Comparison of ENCODE assay signal across 12 mouse cellular contexts in the genomic region with DNA sequence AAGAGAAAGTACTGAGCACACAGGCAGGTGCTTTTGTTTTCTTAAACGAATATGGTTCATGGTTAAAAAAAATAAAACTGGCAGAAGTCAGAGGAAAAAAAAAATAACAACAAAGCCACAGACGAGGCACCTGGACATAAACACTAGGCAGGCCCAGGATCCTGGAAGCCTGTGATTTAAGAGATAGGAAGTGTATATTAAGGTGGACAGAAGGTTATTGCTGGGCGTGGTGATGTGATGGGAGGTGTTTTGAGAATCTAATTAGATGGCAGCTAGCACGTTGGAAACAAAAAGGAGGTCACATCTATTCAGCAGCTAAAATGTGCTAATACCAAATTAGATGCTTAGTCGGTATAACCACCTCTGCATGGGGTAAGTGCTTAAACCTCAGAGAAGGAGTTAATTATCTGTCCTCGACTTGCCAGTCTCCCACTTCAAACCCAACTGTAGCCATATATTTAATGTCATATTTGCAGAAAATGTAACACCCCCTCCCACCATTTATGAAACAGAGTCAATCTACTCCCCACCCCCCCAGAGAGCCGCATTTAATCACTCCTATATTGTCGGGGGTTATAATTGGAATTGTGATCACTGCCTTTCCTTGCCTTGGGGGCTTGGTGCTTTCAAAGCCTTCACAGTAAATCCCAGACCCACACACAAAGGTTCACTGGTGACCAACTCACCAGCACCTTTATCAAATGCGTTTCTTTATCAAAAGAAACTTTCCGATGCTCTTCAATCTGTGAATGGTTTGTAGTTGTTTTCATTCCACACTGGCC.
DNase-seq lines count a peak whose midpoint lies in the region; ATAC-seq lines count a peak whose summit lies in the region.
"Had no signal": no experiment of that assay in that cellular context is flagged by ENCODE, and none has a peak within 500 bp of the region (broad histone marks: within the 10 kb centered on the region; RNA-seq: fewer than 3 reads in every experiment).

No protein-coding gene starts in this region.

- no peak overlapping the region for H3K9ac ChIP-seq in kidney, embryonic 15.5 days
- H3K9ac ChIP-seq in forebrain, embryonic 16.5 days (replicated peaks; ENCODE audit: low read depth, low read length), result no peak overlapping the region
- H3K9ac ChIP-seq in midbrain, embryonic 12.5 days (replicated peaks), result no peak overlapping the region

- intact Hi-C loops in gastrocnemius, postnatal 14 days (cut with DNase I; ENCODE audit: low total_unique reads), result loop anchor here (5.0 kb wide), 1 partner anchor 231 kb away; no protein-coding TSS in a partner anchor

- H3K4me1 ChIP-seq in kidney, embryonic 15.5 days, result peaks cover 17% of the 10 kb centered on the region
- H3K4me1 ChIP-seq in forebrain, embryonic 16.5 days (replicated peaks; ENCODE audit: control insufficient read depth, insufficient read depth, low read length), result peaks cover 20% of the 10 kb centered on the region
- H3K4me1 ChIP-seq in midbrain, embryonic 12.5 days, result peaks cover 28% of the 10 kb centered on the region

- no peaks in the 10 kb centered on the region for H3K27me3 ChIP-seq in kidney, embryonic 15.5 days
- no peaks in the 10 kb centered on the region for H3K27me3 ChIP-seq in forebrain, embryonic 16.5 days (replicated peaks; ENCODE audit: control insufficient read depth, insufficient read depth, low read length)
- H3K27me3 ChIP-seq in midbrain, embryonic 12.5 days, result no peaks in the 10 kb centered on the region

- 0 out of 2 replicates have a peak overlapping the region, but pooled peaks have one; percentile 27 for H3K27ac ChIP-seq in kidney, embryonic 15.5 days
- no peak overlapping the region for H3K27ac ChIP-seq in forebrain, embryonic 16.5 days (ENCODE audit: low read length)
- no peak overlapping the region; the same call in 1 of the 2 replicates for H3K27ac ChIP-seq in midbrain, embryonic 12.5 days (replicated peaks)
- H3K27ac ChIP-seq: macrophage had no signal

- DNase-seq in kidney, adult 18-20 months, result no peak
- DNase-seq in retina, embryonic 14.5 days (ENCODE audit: low spot score), result peak; percentile 33
- no peak for DNase-seq in gastrocnemius, postnatal 14 days
- no peak for DNase-seq in heart, adult 11 months
- no peak for DNase-seq in heart, postnatal 4 days
- DNase-seq: cerebellum, adult 18-20 months; lung, adult 2 months; thymus, adult 18-20 months had no signal

- no peak overlapping the region for H3K4me3 ChIP-seq in kidney, embryonic 15.5 days (replicated peaks)
- no peak overlapping the region for H3K4me3 ChIP-seq in forebrain, embryonic 16.5 days (replicated peaks; ENCODE audit: low read length)
- H3K4me3 ChIP-seq in midbrain, embryonic 12.5 days, result no peak overlapping the region

- H3K9me3 ChIP-seq in kidney, embryonic 15.5 days (replicated peaks), result no peaks in the 10 kb centered on the region
- H3K9me3 ChIP-seq in forebrain, embryonic 16.5 days (ENCODE audit: control insufficient read depth, low read length), result no peaks in the 10 kb centered on the region
- H3K9me3 ChIP-seq in midbrain, embryonic 12.5 days, result no peaks in the 10 kb centered on the region

- ATAC-seq in kidney, embryonic 15.5 days (replicated peaks; ENCODE audit: low FRiP score), result no peak
- ATAC-seq in forebrain, embryonic 16.5 days, result peak; percentile 47
- peak; percentile 32; the same call in 1 of the 2 replicates for ATAC-seq in midbrain, embryonic 12.5 days (ENCODE audit: low FRiP score, low read depth)

- WGBS in kidney, embryonic 15.5 days, result 41% methylated on average over 10 of the region's 10 CpGs
- WGBS in forebrain, embryonic 16.5 days, result 5% methylated on average over 10 of the region's 10 CpGs
- 20% methylated on average over 10 of the region's 10 CpGs for WGBS in midbrain, embryonic 12.5 days

- no peaks in the 10 kb centered on the region for H3K36me3 ChIP-seq in kidney, embryonic 15.5 days
- H3K36me3 ChIP-seq in forebrain, embryonic 16.5 days (ENCODE audit: control insufficient read depth, insufficient read depth), result no peaks in the 10 kb centered on the region
- H3K36me3 ChIP-seq in midbrain, embryonic 12.5 days, result no peaks in the 10 kb centered on the region

- 0 out of 2 replicates have a peak overlapping the region, but pooled peaks have one; percentile 45 for H3K4me2 ChIP-seq in kidney, embryonic 15.5 days
- no peak overlapping the region for H3K4me2 ChIP-seq in forebrain, embryonic 16.5 days (ENCODE audit: low read length)
- H3K4me2 ChIP-seq in midbrain, embryonic 12.5 days (replicated peaks), result no peak overlapping the region
